Mouse (Mus musculus): ENCODE results near the gene Akap6. TPM values are rescaled to one million over a fixed set of nuclear protein-coding genes. Genes with fewer than 3 reads are reported as not detected.

Akap6 gene
- polyA plus RNA-seq, 1 experiment from 2014 or later = 0.02 TPM

GRCm38 (mm10) chr12:53125286-53125685 is 426.1 kb downstream of the Akap6 start:
- Histone ChIP-seq H3K4me2 (ENCODE audit: low read depth, low read length) (no peak overlapping the region), H3K4me3 (ENCODE audit: low read depth, low read length) (no peak overlapping the region), H3K27ac (ENCODE audit: low read depth) (no peak overlapping the region), H3K9ac (replicated peaks) (no peak overlapping the region), H3K9me3 (ENCODE audit: low read length) (no peaks in the 10 kb centered on the region), H3K36me3 (replicated peaks; ENCODE audit: insufficient read depth, low read length) (no peaks in the 10 kb centered on the region), H3K27me3 (ENCODE audit: insufficient read depth, low read length) (no peaks in the 10 kb centered on the region), H3K4me1 (ENCODE audit: insufficient read depth) (no peaks in the 10 kb centered on the region)
- 68% methylated on average over 4 of the region's 4 CpGs for WGBS (ENCODE audit: insufficient replicate concordance)
- TF ChIP-seq CTCF (IDR thresholded peaks at IDR 0.05; ENCODE audit: low read depth) (no peak), EP300 (IDR thresholded peaks at IDR 0.05; ENCODE audit: low read depth) (no peak)
- DNase-seq (no peak), ATAC-seq (no peak)

- no peak for DNase-seq
- Histone ChIP-seq H3K4me1 (ENCODE audit: insufficient read depth) (no peaks in the 10 kb centered on the region; the same call in 1 of the 2 replicates), H3K27ac (ENCODE audit: low read depth) (no peak overlapping the region), H3K9ac (replicated peaks) (no peak overlapping the region), H3K4me3 (ENCODE audit: low read depth, low read length) (no peak overlapping the region), H3K9me3 (ENCODE audit: low read length) (no peaks in the 10 kb centered on the region), H3K36me3 (replicated peaks; ENCODE audit: insufficient read depth, low read length) (no peaks in the 10 kb centered on the region), H3K27me3 (ENCODE audit: insufficient read depth, low read length) (no peaks in the 10 kb centered on the region), H3K4me2 (ENCODE audit: low read depth, low read length) (no peak overlapping the region)
- 67% methylated on average over 2 of the region's 2 CpGs for WGBS (ENCODE audit: insufficient replicate concordance)
- TF ChIP-seq EP300 (IDR thresholded peaks at IDR 0.05; ENCODE audit: low read depth) = no peak
- no peak for TF ChIP-seq CTCF (IDR thresholded peaks at IDR 0.05; ENCODE audit: low read depth)
- peak; percentile 76 for ATAC-seq
Measured at GRCm38 (mm10) chr12:53134196-53134595, 435.0 kb downstream of the Akap6 start.

GRCm38 (mm10) chr12:53137331-53137730 is 438.1 kb downstream of the Akap6 start:
- Histone ChIP-seq H3K9me3 (ENCODE audit: low read length) (no peaks in the 10 kb centered on the region), H3K36me3 (replicated peaks; ENCODE audit: insufficient read depth, low read length) (no peaks in the 10 kb centered on the region), H3K4me3 (ENCODE audit: low read depth, low read length) (no peak overlapping the region), H3K27me3 (ENCODE audit: insufficient read depth, low read length) (no peaks in the 10 kb centered on the region), H3K27ac (ENCODE audit: low read depth) (no peak overlapping the region), H3K9ac (replicated peaks) (no peak overlapping the region), H3K4me2 (ENCODE audit: low read depth, low read length) (no peak overlapping the region), H3K4me1 (ENCODE audit: insufficient read depth) (no peaks in the 10 kb centered on the region; the same call in 1 of the 2 replicates)
- ATAC-seq = no peak
- DNase-seq = no peak
- WGBS (ENCODE audit: insufficient replicate concordance) = 80% methylated on average over 3 of the region's 3 CpGs
- TF ChIP-seq EP300 (IDR thresholded peaks at IDR 0.05; ENCODE audit: low read depth) (no peak), CTCF (IDR thresholded peaks at IDR 0.05; ENCODE audit: low read depth) (no peak)

- ATAC-seq (no peak), DNase-seq (no peak)
- Histone ChIP-seq H3K4me3 (ENCODE audit: low read depth, low read length) (no peak overlapping the region), H3K9ac (replicated peaks) (no peak overlapping the region), H3K4me2 (ENCODE audit: low read depth, low read length) (no peak overlapping the region), H3K27me3 (ENCODE audit: insufficient read depth, low read length) (no peaks in the 10 kb centered on the region), H3K27ac (ENCODE audit: low read depth) (no peak overlapping the region), H3K9me3 (ENCODE audit: low read length) (no peaks in the 10 kb centered on the region), H3K4me1 (ENCODE audit: insufficient read depth) (no peaks in the 10 kb centered on the region), H3K36me3 (replicated peaks; ENCODE audit: insufficient read depth, low read length) (no peaks in the 10 kb centered on the region)
- TF ChIP-seq CTCF (IDR thresholded peaks at IDR 0.05; ENCODE audit: low read depth) (no peak), EP300 (IDR thresholded peaks at IDR 0.05; ENCODE audit: low read depth) (no peak)
- WGBS (ENCODE audit: insufficient replicate concordance) = 72% methylated on average over 6 of the region's 6 CpGs
Measured at GRCm38 (mm10) chr12:53144122-53144695, 445.0 kb downstream of the Akap6 start.

- H3K4me2 ChIP-seq (ENCODE audit: low read depth, low read length) = no peak overlapping the region
- H3K9ac ChIP-seq (replicated peaks) = no peak overlapping the region
- DNase-seq (no peak), ATAC-seq (no peak)
- no peaks in the 10 kb centered on the region for H3K36me3 ChIP-seq (replicated peaks; ENCODE audit: insufficient read depth, low read length)
- no peak overlapping the region for H3K4me3 ChIP-seq (ENCODE audit: low read depth, low read length)
- no peaks in the 10 kb centered on the region for H3K27me3 ChIP-seq (ENCODE audit: insufficient read depth, low read length)
- no peaks in the 10 kb centered on the region for H3K4me1 ChIP-seq (ENCODE audit: insufficient read depth)
- WGBS (ENCODE audit: insufficient replicate concordance) = 95% methylated on average over 10 of the region's 10 CpGs
- H3K9me3 ChIP-seq (ENCODE audit: low read length) = no peaks in the 10 kb centered on the region
- H3K27ac ChIP-seq (ENCODE audit: low read depth) = no peak overlapping the region
- no peak for TF ChIP-seq CTCF (IDR thresholded peaks at IDR 0.05; ENCODE audit: low read depth)
- TF ChIP-seq EP300 (IDR thresholded peaks at IDR 0.05; ENCODE audit: low read depth) = no peak
Measured at GRCm38 (mm10) chr12:53144760-53145159, 445.6 kb downstream of the Akap6 start.

- H3K27me3 ChIP-seq (ENCODE audit: insufficient read depth, low read length) = no peaks in the 10 kb centered on the region
- H3K9ac ChIP-seq (replicated peaks) = no peak overlapping the region
- H3K27ac ChIP-seq (ENCODE audit: low read depth) = no peak overlapping the region
- TF ChIP-seq CTCF (IDR thresholded peaks at IDR 0.05; ENCODE audit: low read depth) (no peak), EP300 (IDR thresholded peaks at IDR 0.05; ENCODE audit: low read depth) (no peak)
- H3K4me1 ChIP-seq (ENCODE audit: insufficient read depth) = no peaks in the 10 kb centered on the region
- H3K36me3 ChIP-seq (replicated peaks; ENCODE audit: insufficient read depth, low read length) = no peaks in the 10 kb centered on the region
- no peak for DNase-seq
- no peak overlapping the region for H3K4me3 ChIP-seq (ENCODE audit: low read depth, low read length)
- 69% methylated on average over 4 of the region's 4 CpGs for WGBS (ENCODE audit: insufficient replicate concordance)
- no peak overlapping the region for H3K4me2 ChIP-seq (ENCODE audit: low read depth, low read length)
- ATAC-seq = no peak
- no peaks in the 10 kb centered on the region for H3K9me3 ChIP-seq (ENCODE audit: low read length)
Measured at GRCm38 (mm10) chr12:53145516-53145915, 446.3 kb downstream of the Akap6 start.
